Mouse (Mus musculus) heart, embryonic 12.5 days (tissue): Measurements from ENCODE around the gene Clybl. TPM values are rescaled to one million over a fixed set of nuclear protein-coding genes. Genes with fewer than 3 reads are reported as not detected.

Experiments used
- ATAC-seq: fragments of 200-750 bp; cut with Nextera tagmentation; 2 replicates; pipeline ENCODE4 v1.8.0; 2017; ENCODE audit warnings: moderate TSS enrichment, moderate library complexity; ENCODE audit not compliant: insufficient number of reproducible peaks, low FRiP score
- H3K27ac ChIP-seq: fragments of 300-500 bp; sonication (generic); 2 replicates; pipeline ENCODE4 v1.5.1; 2016; ENCODE audit warnings: mild to moderate bottlenecking, moderate library complexity; ENCODE audit not compliant: poor library complexity, severe bottlenecking
- H3K27me3 ChIP-seq: fragments of 300-500 bp; sonication (generic); replicated peaks from 2 replicates; pipeline ENCODE4 v1.6.1; 2016; ENCODE audit warnings: mild to moderate bottlenecking, moderate library complexity
- H3K36me3 ChIP-seq: fragments of 300-500 bp; sonication (generic); 2 replicates; pipeline ENCODE4 v1.6.1; 2016; ENCODE audit warnings: mild to moderate bottlenecking, moderate library complexity
- H3K4me1 ChIP-seq: fragments of 300-500 bp; sonication (generic); replicated peaks from 2 replicates; pipeline ENCODE4 v1.6.1; 2016; ENCODE audit warnings: mild to moderate bottlenecking
- H3K4me2 ChIP-seq: fragments of 300-500 bp; sonication (generic); 2 replicates; pipeline ENCODE4 v1.6.1; 2016; ENCODE audit warnings: mild to moderate bottlenecking, moderate library complexity
- H3K4me3 ChIP-seq: fragments of 300-500 bp; sonication (generic); 2 replicates; pipeline ENCODE4 v1.5.1; 2016; ENCODE audit warnings: mild to moderate bottlenecking
- H3K9ac ChIP-seq: fragments of 300-500 bp; sonication (generic); 2 replicates; pipeline ENCODE4 v1.6.1; 2016; ENCODE audit warnings: mild to moderate bottlenecking, moderate library complexity
- H3K9me3 ChIP-seq: fragments of 300-500 bp; sonication (generic); replicated peaks from 2 replicates; pipeline ENCODE4 v1.6.1; 2016; ENCODE audit warnings: mild to moderate bottlenecking, moderate library complexity
- WGBS: fragments of 180-500 bp; shearing (Covaris S2); methylation state at CpG from one replicate; pipeline ENCODE4 v1.1.7; 2016; 5-methylcytosine and 5-hydroxymethylcytosine counted together
- polyA plus RNA-seq: library from polyadenylated mRNA; unstranded; fragments of >200 nt; fragmentation: Nextera tagmentation; extraction: Ambion mirVana; gene quantifications from 2 replicates; pipeline ENCODE4 v1.2.1, GENCODE M21; 2016

The Clybl gene
- polyA plus RNA-seq, 1 experiment from 2014 or later, result 72.8 TPM

- peaks cover 14% of the 10 kb centered on the region; the same call in 1 of the 2 replicates for H3K4me1 ChIP-seq
- no peak overlapping the region for H3K27ac ChIP-seq
- peaks cover 41% of the 10 kb centered on the region for H3K27me3 ChIP-seq
- no peaks in the 10 kb centered on the region for H3K9me3 ChIP-seq
- no peak overlapping the region for H3K4me3 ChIP-seq
- H3K4me2 ChIP-seq, result no peak overlapping the region
- WGBS, result 71% methylated on average over 16 of the region's 16 CpGs
- no peaks in the 10 kb centered on the region for H3K36me3 ChIP-seq
- no peak overlapping the region for H3K9ac ChIP-seq
- ATAC-seq, result no peak
These were observed 98.2 kb downstream of the Clybl start for GRCm38 (mm10) chr14:122279462-122280308.

DNA sequence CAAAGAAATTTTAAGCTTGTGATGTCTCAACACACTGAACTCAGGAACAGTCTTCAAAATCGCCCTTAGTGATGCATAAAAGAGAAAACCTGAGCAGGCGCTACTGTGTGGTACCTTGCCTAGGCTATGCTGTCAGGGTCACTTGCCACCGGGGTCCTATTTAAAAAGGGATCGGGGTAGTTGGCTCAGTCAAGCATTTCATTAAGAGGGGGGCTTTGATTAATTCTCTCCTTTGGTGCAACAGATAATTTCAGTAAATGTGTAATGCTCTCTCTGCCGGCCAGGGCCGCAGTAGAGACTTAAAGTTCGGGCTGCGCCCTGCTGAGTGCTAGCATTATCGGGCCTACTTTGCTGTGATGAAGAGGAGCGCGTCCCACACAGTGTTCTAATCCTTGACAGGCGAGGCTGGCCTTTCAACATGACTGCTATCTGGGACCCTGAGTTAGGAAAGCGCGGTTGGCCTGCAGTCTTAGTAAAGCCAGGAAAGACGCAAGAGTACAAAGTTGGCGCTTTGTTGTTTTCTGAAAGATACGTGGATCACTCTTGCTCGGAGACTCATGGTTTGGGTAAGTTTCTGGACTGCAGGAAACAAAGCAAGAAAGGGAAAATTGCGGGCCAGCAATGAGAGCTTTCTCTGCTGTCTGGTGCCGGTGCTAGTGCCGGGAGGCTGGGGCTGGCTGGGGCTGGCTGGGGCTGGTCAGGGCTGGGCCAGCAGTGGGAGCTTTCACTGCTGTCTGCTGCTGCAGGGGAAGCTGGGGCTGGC, 99.0 kb downstream of the Clybl start:
- Histone ChIP-seq H3K4me2 (peak overlapping the region; percentile 55), H3K9me3 (no peaks in the 10 kb centered on the region), H3K4me3 (peak overlapping the region; percentile 25), H3K36me3 (no peaks in the 10 kb centered on the region), H3K27ac (no peak overlapping the region), H3K4me1 (peaks cover 14% of the 10 kb centered on the region; the same call in 1 of the 2 replicates), H3K9ac (no peak overlapping the region), H3K27me3 (peaks cover 48% of the 10 kb centered on the region)
- no peak for ATAC-seq
- 15% methylated on average over 21 of the region's 21 CpGs for WGBS

DNA sequence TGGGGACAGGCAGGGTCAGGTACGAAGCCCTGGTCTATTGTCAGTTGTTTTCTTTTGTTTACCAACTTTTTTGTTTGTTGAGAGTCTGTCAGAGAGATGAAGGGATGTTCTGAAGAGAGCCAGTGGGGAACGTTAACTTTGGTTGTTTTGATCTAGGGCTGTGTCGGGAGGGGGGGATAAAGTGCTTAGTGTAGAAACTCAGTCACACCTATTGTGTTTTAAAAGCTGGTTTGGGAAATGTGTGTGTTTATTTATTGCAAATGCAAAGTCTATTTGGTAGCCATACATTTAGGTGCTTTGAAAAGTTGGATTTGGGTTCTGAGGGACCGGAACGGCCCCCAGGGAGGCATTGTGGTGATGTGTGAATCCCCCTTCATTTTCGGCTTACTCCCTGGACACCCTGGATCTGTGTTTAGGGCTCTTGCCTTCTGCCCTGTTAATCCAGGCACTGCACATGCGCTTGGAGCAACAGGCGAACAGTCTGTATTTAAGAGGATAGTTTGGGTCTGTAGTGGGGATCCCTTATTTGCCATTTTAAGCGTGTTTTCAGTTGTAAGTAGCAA, 99.6 kb downstream of the Clybl start:
- no peak overlapping the region for H3K9ac ChIP-seq
- H3K4me1 ChIP-seq, result peaks cover 14% of the 10 kb centered on the region; the same call in 1 of the 2 replicates
- peaks cover 54% of the 10 kb centered on the region for H3K27me3 ChIP-seq
- no peak for ATAC-seq
- peak overlapping the region; percentile 55 for H3K4me2 ChIP-seq
- no peaks in the 10 kb centered on the region for H3K9me3 ChIP-seq
- H3K4me3 ChIP-seq, result peak overlapping the region; percentile 25; the same call in 1 of the 2 replicates
- H3K36me3 ChIP-seq, result no peaks in the 10 kb centered on the region
- WGBS, result 43% methylated on average over 9 of the region's 9 CpGs
- H3K27ac ChIP-seq, result no peak overlapping the region

DNA sequence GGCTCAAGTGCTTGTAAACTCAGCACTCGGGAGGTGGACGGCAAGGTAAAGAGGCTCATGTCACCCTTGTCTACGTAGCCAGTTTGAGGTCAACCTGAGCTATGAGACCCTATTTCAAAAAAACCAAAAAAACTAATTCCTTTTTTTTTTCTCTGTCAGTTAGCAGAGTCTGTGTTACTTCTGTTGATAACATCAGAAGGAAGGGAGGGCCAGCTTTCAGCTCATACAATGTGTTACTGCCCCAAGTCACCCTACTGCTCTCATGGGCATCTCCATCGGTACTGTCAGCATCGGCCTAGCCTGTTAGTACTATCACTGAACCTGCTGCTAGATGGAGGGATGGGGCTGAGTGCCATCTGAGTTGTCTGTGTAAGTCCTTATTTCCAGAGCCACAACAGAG, 102.5 kb downstream of the Clybl start:
- H3K9me3 ChIP-seq, result no peaks in the 10 kb centered on the region
- H3K4me1 ChIP-seq, result peaks cover 19% of the 10 kb centered on the region; the same call in 1 of the 2 replicates
- H3K4me2 ChIP-seq, result no peak overlapping the region
- no peak overlapping the region for H3K4me3 ChIP-seq
- H3K36me3 ChIP-seq, result no peaks in the 10 kb centered on the region
- no peak for ATAC-seq
- peaks cover 51% of the 10 kb centered on the region for H3K27me3 ChIP-seq
- no peak overlapping the region for H3K27ac ChIP-seq
- H3K9ac ChIP-seq, result no peak overlapping the region
- 56% methylated on average over 5 of the region's 5 CpGs for WGBS

- H3K27ac ChIP-seq, result no peak overlapping the region
- H3K27me3 ChIP-seq, result 0 out of 2 replicates have a peak, but pooled peaks cover 4% of the 10 kb centered on the region
- H3K36me3 ChIP-seq, result no peaks in the 10 kb centered on the region
- H3K9ac ChIP-seq, result no peak overlapping the region
- no peaks in the 10 kb centered on the region for H3K4me1 ChIP-seq
- WGBS, result 64% methylated on average over 4 of the region's 4 CpGs
- no peaks in the 10 kb centered on the region for H3K9me3 ChIP-seq
- no peak for ATAC-seq
- no peak overlapping the region for H3K4me3 ChIP-seq
- H3K4me2 ChIP-seq, result no peak overlapping the region
These were observed 114.9 kb downstream of the Clybl start for GRCm38 (mm10) chr14:122296399-122296798.

GRCm38 (mm10) chr14:122296864-122297263, 115.4 kb downstream of the Clybl start:
- 50% methylated on average over 2 of the region's 2 CpGs for WGBS
- H3K4me1 ChIP-seq, result no peaks in the 10 kb centered on the region
- H3K9me3 ChIP-seq, result no peaks in the 10 kb centered on the region
- H3K36me3 ChIP-seq, result no peaks in the 10 kb centered on the region
- 0 out of 2 replicates have a peak, but pooled peaks cover 4% of the 10 kb centered on the region for H3K27me3 ChIP-seq
- H3K27ac ChIP-seq, result no peak overlapping the region
- no peak overlapping the region for H3K4me3 ChIP-seq
- H3K9ac ChIP-seq, result no peak overlapping the region
- no peak for ATAC-seq
- no peak overlapping the region for H3K4me2 ChIP-seq

DNA sequence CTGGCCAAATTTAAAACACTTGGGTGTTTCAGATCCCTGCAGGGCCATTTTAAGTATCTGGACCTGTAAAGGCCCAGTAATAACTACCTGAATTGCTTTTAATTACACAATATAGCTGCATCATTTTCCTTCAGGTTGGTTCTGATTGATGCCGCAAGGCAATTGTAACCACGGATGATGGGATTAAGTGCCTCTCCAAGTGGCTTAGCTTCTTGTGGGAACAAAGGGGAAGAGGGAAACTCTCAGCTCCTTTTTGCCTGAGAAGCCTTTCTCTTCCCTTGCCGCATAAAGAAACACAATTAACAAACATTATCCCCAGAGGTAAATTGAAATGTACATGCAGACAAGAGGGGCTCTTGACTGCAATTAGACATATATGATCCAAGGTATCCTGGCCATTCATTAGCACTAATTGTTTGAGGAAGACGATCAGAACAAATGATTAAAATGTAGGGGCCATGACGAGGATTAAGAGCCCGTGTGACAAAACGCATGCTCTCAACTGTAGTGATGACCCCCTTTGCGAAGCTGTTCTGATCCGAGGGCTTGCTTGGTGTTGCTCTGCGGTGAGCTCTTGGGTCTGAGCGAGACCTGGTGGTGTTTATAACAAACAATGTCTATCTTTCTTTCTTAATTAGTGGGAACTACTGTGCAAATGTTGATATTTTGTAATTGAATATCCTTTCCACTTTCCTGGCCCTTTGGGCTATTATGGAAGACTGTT, 116.0 kb downstream of the Clybl start:
- Histone ChIP-seq H3K4me3 (no peak overlapping the region), H3K4me1 (no peaks in the 10 kb centered on the region), H3K9ac (no peak overlapping the region), H3K9me3 (no peaks in the 10 kb centered on the region), H3K4me2 (no peak overlapping the region), H3K27me3 (0 out of 2 replicates have a peak, but pooled peaks cover 4% of the 10 kb centered on the region), H3K36me3 (no peaks in the 10 kb centered on the region), H3K27ac (no peak overlapping the region)
- WGBS, result 56% methylated on average over 11 of the region's 11 CpGs
- no peak for ATAC-seq

GRCm38 (mm10) chr14:122300261-122300660, 118.8 kb downstream of the Clybl start:
- no peaks in the 10 kb centered on the region for H3K9me3 ChIP-seq
- H3K36me3 ChIP-seq, result no peaks in the 10 kb centered on the region
- 82% methylated on average over 11 of the region's 11 CpGs for WGBS
- H3K4me2 ChIP-seq, result no peak overlapping the region
- H3K9ac ChIP-seq, result no peak overlapping the region
- no peak overlapping the region for H3K27ac ChIP-seq
- ATAC-seq, result no peak
- H3K4me3 ChIP-seq, result no peak overlapping the region
- no peaks in the 10 kb centered on the region for H3K4me1 ChIP-seq
- peaks cover 8% of the 10 kb centered on the region; the same call in 1 of the 2 replicates for H3K27me3 ChIP-seq

DNA sequence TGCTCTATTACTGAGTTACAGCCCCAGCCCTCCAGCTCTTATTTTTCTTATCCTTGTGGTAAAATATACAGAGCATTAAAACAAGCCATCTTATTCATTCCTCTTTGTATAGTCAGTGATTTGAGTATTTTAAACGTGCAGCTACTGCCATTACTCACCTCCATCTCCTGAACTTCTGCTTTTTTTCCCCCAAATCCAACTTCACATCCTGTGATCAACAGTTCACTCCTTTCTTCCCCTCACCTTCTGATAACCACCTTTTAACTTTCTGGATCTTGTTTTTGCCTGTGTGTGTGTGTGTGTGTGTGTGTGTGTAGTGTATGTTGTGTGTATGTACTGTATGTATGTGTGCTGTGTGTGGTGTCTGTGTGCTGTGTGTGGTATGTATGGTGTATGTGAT, 122.3 kb downstream of the Clybl start:
- H3K4me2 ChIP-seq, result no peak overlapping the region
- H3K4me3 ChIP-seq, result no peak overlapping the region
- H3K9ac ChIP-seq, result no peak overlapping the region
- no peaks in the 10 kb centered on the region for H3K9me3 ChIP-seq
- ATAC-seq, result no peak
- H3K27me3 ChIP-seq, result peaks cover 5% of the 10 kb centered on the region; the same call in 1 of the 2 replicates
- no peak overlapping the region for H3K27ac ChIP-seq
- H3K36me3 ChIP-seq, result no peaks in the 10 kb centered on the region
- H3K4me1 ChIP-seq, result no peaks in the 10 kb centered on the region
- 52% methylated on average over 1 of the region's 1 CpGs for WGBS

GRCm38 (mm10) chr14:122305132-122305531, 123.6 kb downstream of the Clybl start:
- Histone ChIP-seq H3K4me1 (no peaks in the 10 kb centered on the region), H3K27me3 (peaks cover 5% of the 10 kb centered on the region; the same call in 1 of the 2 replicates), H3K27ac (no peak overlapping the region), H3K4me2 (no peak overlapping the region), H3K9me3 (no peaks in the 10 kb centered on the region), H3K36me3 (no peaks in the 10 kb centered on the region), H3K9ac (no peak overlapping the region), H3K4me3 (no peak overlapping the region)
- WGBS, result 77% methylated on average over 8 of the region's 8 CpGs
- no peak for ATAC-seq
